Mouse (Mus musculus): ENCODE measurements around the gene Prkn.

DNA sequence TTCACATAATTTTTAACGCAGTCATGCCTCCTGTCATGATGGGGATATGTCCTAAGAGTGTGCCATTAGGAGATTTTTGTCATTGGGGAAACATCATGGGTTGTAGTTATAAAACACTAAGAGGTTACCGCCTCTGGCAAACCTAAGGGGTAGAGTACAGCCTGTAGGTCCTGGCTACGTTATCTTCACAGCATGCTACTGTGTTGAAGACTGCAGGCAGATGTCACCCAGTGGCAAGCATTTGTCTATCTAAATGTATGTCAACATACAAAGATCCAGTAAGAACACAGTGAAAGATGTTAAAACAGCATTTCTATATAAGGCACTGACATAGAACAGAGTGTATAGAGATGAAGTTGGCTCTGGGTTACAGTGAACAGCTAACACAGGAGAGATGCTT is 1155.3 kb downstream of the Prkn start:
- TF ChIP-seq ZNF384 (IDR thresholded peaks at IDR 0.05; ENCODE audit: low read depth, low read length) = no peak
- no peak for TF ChIP-seq ZC3H11A (IDR thresholded peaks at IDR 0.05; ENCODE audit: borderline replicate concordance, low read depth, low read length)
- TF ChIP-seq MAFK (IDR thresholded peaks at IDR 0.05; ENCODE audit: insufficient read depth, low read depth, low read length) = no peak
